Mouse (Mus musculus) small intestine, adult 2 months (tissue): ENCODE measurements around the gene Dlx5. TPM values are rescaled to one million over a fixed set of nuclear protein-coding genes. Genes with fewer than 3 reads are reported as not detected.

Source experiments
- H3K27ac ChIP-seq: fragments of 200-500 bp; 2 replicates; pipeline ENCODE4 v1.5.1; 2012; ENCODE audit warnings: low read depth, low read length, control low read depth, inconsistent platforms; ENCODE audit not compliant: insufficient read depth
- H3K27me3 ChIP-seq: fragments of 200-500 bp; 2 replicates; pipeline ENCODE4 v1.6.1; 2012; ENCODE audit warnings: mild to moderate bottlenecking, moderate library complexity, low read length, inconsistent platforms; ENCODE audit not compliant: control insufficient read depth, insufficient read depth
- H3K36me3 ChIP-seq: fragments of 200-500 bp; 2 replicates; pipeline ENCODE4 v1.6.1; 2012; ENCODE audit warnings: mild to moderate bottlenecking, low read length, control low read depth, inconsistent platforms; ENCODE audit not compliant: control insufficient read depth, insufficient read depth
- H3K4me1 ChIP-seq: fragments of 200-500 bp; 2 replicates; pipeline ENCODE4 v1.6.1; 2012; ENCODE audit warnings: low read length, inconsistent platforms, mixed read lengths; ENCODE audit not compliant: control insufficient read depth, insufficient read depth, insufficient read length
- H3K4me3 ChIP-seq: fragments of 200-500 bp; 2 replicates; pipeline ENCODE4 v1.5.1; 2012; ENCODE audit warnings: low read depth, mild to moderate bottlenecking, control low read depth, inconsistent platforms, low read length, moderate library complexity
- CTCF ChIP-seq: fragments of 200-500 bp; IDR thresholded peaks from 2 replicates; pipeline ENCODE4 v1.5.1; 2012; ENCODE audit warnings: low read depth, mild to moderate bottlenecking, control low read depth, inconsistent platforms, low read length, moderate library complexity, mixed read lengths; ENCODE audit not compliant: insufficient replicate concordance, insufficient read length; ENCODE audit errors: extremely low read depth
- POLR2A ChIP-seq: fragments of 200-500 bp; IDR thresholded peaks from 2 replicates; pipeline ENCODE4 v1.6.1; 2012; ENCODE audit warnings: low read depth, mild to moderate bottlenecking, control low read depth, inconsistent platforms, low read length, moderate library complexity
- WGBS: fragments of 180-500 bp; shearing (Covaris S2); methylation state at CpG from one replicate; pipeline ENCODE4 v1.1.7; 2018; 5-methylcytosine and 5-hydroxymethylcytosine counted together
- polyA plus RNA-seq: library from polyadenylated mRNA; depleted of rRNA; stranded (reverse); fragments of >200 nt; gene quantifications from 2 replicates; pipeline ENCODE4 v1.2.3, GENCODE M21; 2012

The Dlx5 gene
- polyA plus RNA-seq, 1 experiment = not detected

- no peak for TF ChIP-seq CTCF
- no peak for TF ChIP-seq POLR2A
- peaks cover 2% of the 10 kb centered on the region for H3K4me1 ChIP-seq
- peaks cover 73% of the 10 kb centered on the region for H3K27me3 ChIP-seq
- 5% methylated on average over 44 of the region's 44 CpGs for WGBS
- H3K27ac ChIP-seq = no peak overlapping the region
- H3K4me3 ChIP-seq = no peak overlapping the region
- H3K36me3 ChIP-seq = no peaks in the 10 kb centered on the region
Measured at GRCm38 (mm10) chr6:6879371-6880325, 2.2 kb downstream of the Dlx5 start.

- TF ChIP-seq POLR2A = no peak
- H3K27me3 ChIP-seq = peaks cover 80% of the 10 kb centered on the region
- WGBS = 5% methylated on average over 14 of the region's 14 CpGs
- peaks cover 2% of the 10 kb centered on the region for H3K4me1 ChIP-seq
- H3K36me3 ChIP-seq = no peaks in the 10 kb centered on the region
- H3K27ac ChIP-seq = no peak overlapping the region
- H3K4me3 ChIP-seq = no peak overlapping the region
Measured at GRCm38 (mm10) chr6:6878841-6879291, 3.0 kb downstream of the Dlx5 start.

- Histone ChIP-seq H3K36me3 (no peaks in the 10 kb centered on the region), H3K27me3 (peaks cover 81% of the 10 kb centered on the region), H3K4me1 (peaks cover 2% of the 10 kb centered on the region), H3K4me3 (no peak overlapping the region), H3K27ac (no peak overlapping the region)
- WGBS = 7% methylated on average over 34 of the region's 34 CpGs
- TF ChIP-seq CTCF = no peak
Measured at GRCm38 (mm10) chr6:6877981-6878840, 3.7 kb downstream of the Dlx5 start.

GRCm38 (mm10) chr6:6877346-6877910, 4.5 kb downstream of the Dlx5 start:
- Histone ChIP-seq H3K4me3 (no peak overlapping the region), H3K4me1 (peaks cover 2% of the 10 kb centered on the region), H3K36me3 (no peaks in the 10 kb centered on the region), H3K27ac (no peak overlapping the region), H3K27me3 (peaks cover 83% of the 10 kb centered on the region)
- 12% methylated on average over 5 of the region's 5 CpGs for WGBS
- no peak for TF ChIP-seq POLR2A
- no peak for TF ChIP-seq CTCF

GRCm38 (mm10) chr6:6876731-6877130, 5.2 kb downstream of the Dlx5 start:
- WGBS = 13% methylated on average over 7 of the region's 7 CpGs
- TF ChIP-seq CTCF (no peak), POLR2A (no peak)
- H3K27me3 ChIP-seq = peaks cover 83% of the 10 kb centered on the region

GRCm38 (mm10) chr6:6876231-6876630, 5.7 kb downstream of the Dlx5 start:
- Histone ChIP-seq H3K27me3 (peaks cover 80% of the 10 kb centered on the region), H3K36me3 (no peaks in the 10 kb centered on the region), H3K4me3 (no peak overlapping the region), H3K4me1 (peaks cover under 1% of the 10 kb centered on the region; the same call in 1 of the 2 replicates), H3K27ac (no peak overlapping the region)
- TF ChIP-seq CTCF = no peak
- no peak for TF ChIP-seq POLR2A
- WGBS = 10% methylated on average over 2 of the region's 2 CpGs

More at GRCm38 (mm10) chr6:6876731-6877130, 5.2 kb downstream of the Dlx5 start:
- Histone ChIP-seq H3K4me3 (no peak overlapping the region), H3K27ac (no peak overlapping the region), H3K4me1 (peaks cover 2% of the 10 kb centered on the region), H3K36me3 (no peaks in the 10 kb centered on the region)
